Mouse (Mus musculus) spleen, adult 2 months (tissue): Measurements from ENCODE around the gene Gm12185. TPM values are rescaled to one million over a fixed set of nuclear protein-coding genes. Genes with fewer than 3 reads are reported as not detected.
"Not testable (repeated sequence)": the region's sequence is repeated elsewhere in the genome, so short reads cannot be mapped to it uniquely, and the experiment has no call there.

ENCODE experiments used
- DNase-seq, 2 experiments: peaks; one replicate each; pipeline versions ENCODE4 v3.0.0 to v3.0.0-alpha.2; 2012 to 2021; ENCODE audit warnings: low spot score in 2 of 2, low read depth in 1 of 2
- H3K27ac ChIP-seq: fragments of 200-500 bp; 2 replicates; pipeline ENCODE4 v1.5.1; 2012; ENCODE audit warnings: low read length, inconsistent platforms; ENCODE audit not compliant: insufficient read depth
- H3K27me3 ChIP-seq: fragments of 200-500 bp; 2 replicates; pipeline ENCODE4 v1.6.1; 2012; ENCODE audit warnings: mild to moderate bottlenecking, moderate library complexity, low read length, inconsistent platforms; ENCODE audit not compliant: control insufficient read depth, insufficient read depth
- H3K36me3 ChIP-seq: fragments of 200-500 bp; 2 replicates; pipeline ENCODE4 v1.6.1; 2012; ENCODE audit warnings: mild to moderate bottlenecking, low read length, inconsistent platforms; ENCODE audit not compliant: control insufficient read depth, insufficient read depth
- H3K4me1 ChIP-seq: fragments of 200-500 bp; 2 replicates; pipeline ENCODE4 v1.6.1; 2011; ENCODE audit warnings: inconsistent platforms; ENCODE audit not compliant: control insufficient read depth, insufficient read depth, insufficient read length
- H3K4me3 ChIP-seq: fragments of 200-500 bp; 2 replicates; pipeline ENCODE4 v1.5.1; 2011; ENCODE audit warnings: mild to moderate bottlenecking, inconsistent platforms; ENCODE audit not compliant: insufficient read depth, insufficient read length; ENCODE audit errors: extremely low read depth
- CTCF ChIP-seq: fragments of 200-500 bp; IDR thresholded peaks from 2 replicates; pipeline ENCODE4 v1.5.1; 2011; ENCODE audit warnings: mild to moderate bottlenecking, inconsistent platforms; ENCODE audit not compliant: insufficient read depth, insufficient read length, insufficient replicate concordance; ENCODE audit errors: extremely low read depth
- POLR2A ChIP-seq: fragments of 200-500 bp; IDR thresholded peaks from 2 replicates; pipeline ENCODE4 v1.6.1; 2011; ENCODE audit warnings: low read depth, low read length, inconsistent platforms
- WGBS: fragments of 180-500 bp; shearing (Covaris S2); methylation state at CpG from one replicate; pipeline ENCODE4 v1.1.7; 2018; 5-methylcytosine and 5-hydroxymethylcytosine counted together
- polyA plus RNA-seq: library from polyadenylated mRNA; depleted of rRNA; stranded (reverse); fragments of >200 nt; gene quantifications from 2 replicates; pipeline ENCODE4 v1.2.3, GENCODE M21; 2012

Gm12185 gene
- polyA plus RNA-seq, 1 experiment: 0.23 TPM

- no peak for DNase-seq
- no peak overlapping the region for H3K27ac ChIP-seq
- H3K36me3 ChIP-seq: no peaks in the 10 kb centered on the region
- TF ChIP-seq CTCF (no peak), POLR2A (no peak)
- H3K27me3 ChIP-seq: no peaks in the 10 kb centered on the region
- peaks cover under 1% of the 10 kb centered on the region; the same call in 1 of the 2 replicates for H3K4me1 ChIP-seq
- 84% methylated on average over 3 of the region's 3 CpGs for WGBS
- H3K4me3 ChIP-seq: no peak overlapping the region
Measured at GRCm38 (mm10) chr11:48918380-48918779, 73.6 kb downstream of the Gm12185 start.

GRCm38 (mm10) chr11:48913611-48914010 lies 78.4 kb downstream of the Gm12185 start:
- no peak overlapping the region for H3K27ac ChIP-seq
- H3K4me3 ChIP-seq: no peak overlapping the region
- no peaks in the 10 kb centered on the region for H3K27me3 ChIP-seq
- peaks cover 2% of the 10 kb centered on the region for H3K4me1 ChIP-seq
- no peaks in the 10 kb centered on the region for H3K36me3 ChIP-seq
- no peak for DNase-seq
- TF ChIP-seq POLR2A: no peak
- WGBS: 53% methylated on average over 1 of the region's 1 CpGs

GRCm38 (mm10) chr11:48908459-48908858 lies 83.6 kb downstream of the Gm12185 start:
- Histone ChIP-seq H3K27ac (no peak overlapping the region), H3K36me3 (no peaks in the 10 kb centered on the region), H3K4me1 (peaks cover 2% of the 10 kb centered on the region), H3K27me3 (no peaks in the 10 kb centered on the region), H3K4me3 (no peak overlapping the region)
- TF ChIP-seq CTCF (no peak), POLR2A (no peak)
- no peak for DNase-seq
- WGBS: 29% methylated on average over 1 of the region's 1 CpGs

GRCm38 (mm10) chr11:48902021-48902420 lies 90.0 kb downstream of the Gm12185 start, which contains the start of gene Gm5431:
TSS of gene Gm5431 (minus strand) at chr11:48902214.
- no peaks in the 10 kb centered on the region for H3K36me3 ChIP-seq
- peak within 1 kb of the TSS; percentile 81 for H3K27ac ChIP-seq
- H3K4me1 ChIP-seq: peaks cover 18% of the 10 kb centered on the region
- peak; percentile 21 to 34 for DNase-seq
- 26% methylated on average over 2 of the region's 2 CpGs for WGBS
- TF ChIP-seq POLR2A (no peak; the same call in 1 of the 2 replicates), CTCF (no peak)
- no peak within 1 kb of the TSS; the same call in 1 of the 2 replicates for H3K4me3 ChIP-seq
- no peaks in the 10 kb centered on the region for H3K27me3 ChIP-seq

GRCm38 (mm10) chr11:48901567-48901930 lies 90.5 kb downstream of the Gm12185 start:
- Histone ChIP-seq H3K4me1 (peaks cover 18% of the 10 kb centered on the region), H3K27ac (peak overlapping the region; percentile 81)
- WGBS: 38% methylated on average over 1 of the region's 1 CpGs
- not testable (repeated sequence) for H3K36me3 ChIP-seq, H3K27me3 ChIP-seq, H3K4me3 ChIP-seq
- peak; percentile 33 to 35 for DNase-seq

GRCm38 (mm10) chr11:48900654-48901566 lies 91.1 kb downstream of the Gm12185 start:
- H3K27ac ChIP-seq: peak overlapping the region; percentile 81
- H3K36me3 ChIP-seq, H3K27me3 ChIP-seq: not testable (repeated sequence)
- 35% methylated on average over 6 of the region's 6 CpGs for WGBS
- peak; percentile 29 to 42 for DNase-seq
- peaks cover 18% of the 10 kb centered on the region for H3K4me1 ChIP-seq
- peak overlapping the region; percentile 36; the same call in 1 of the 2 replicates for H3K4me3 ChIP-seq

- DNase-seq: no peak
- H3K4me3 ChIP-seq: no peak overlapping the region
- H3K27ac ChIP-seq: peak overlapping the region; percentile 46; the same call in 1 of the 2 replicates
- TF ChIP-seq CTCF (no peak), POLR2A (no peak)
- 60% methylated on average over 2 of the region's 2 CpGs for WGBS
- H3K4me1 ChIP-seq: peaks cover 18% of the 10 kb centered on the region
- no peaks in the 10 kb centered on the region for H3K36me3 ChIP-seq
- no peaks in the 10 kb centered on the region for H3K27me3 ChIP-seq
Measured at GRCm38 (mm10) chr11:48898812-48899431, 93.1 kb downstream of the Gm12185 start.
